Comparison of ENCODE assay signal across 10 mouse cellular contexts in the genomic region with DNA sequence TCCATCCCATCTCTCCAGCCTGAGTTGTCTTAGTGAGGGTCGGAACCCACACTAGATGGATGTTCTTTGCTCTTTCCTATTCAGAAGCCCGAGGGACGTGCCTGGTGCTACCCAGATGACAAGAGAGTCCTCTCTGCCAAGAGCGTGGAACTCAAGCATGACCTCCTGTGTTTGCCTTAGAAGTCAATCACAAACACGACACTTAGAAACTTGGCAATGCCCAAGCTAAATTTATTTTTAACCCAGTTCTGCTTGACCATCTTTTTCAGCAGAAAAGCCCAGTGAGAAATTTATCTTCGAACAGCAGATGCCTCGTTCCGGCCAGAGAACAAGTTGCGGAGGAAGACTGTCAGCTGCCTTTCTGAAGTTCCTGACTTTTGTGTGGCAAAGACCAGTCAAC.
DNase-seq lines count a peak whose midpoint lies in the region; ATAC-seq and TF ChIP-seq lines count a peak whose summit lies in the region.
"Had no signal": no experiment of that assay in that cellular context is flagged by ENCODE, and none has a peak within 500 bp of the region (broad histone marks: within the 10 kb centered on the region; RNA-seq: fewer than 3 reads in every experiment).

No protein-coding gene starts in this region.

- H3K27me3 ChIP-seq in hindbrain, embryonic 16.5 days (replicated peaks; ENCODE audit: control insufficient read depth, insufficient read depth, low read length): no peaks in the 10 kb centered on the region
- H3K27me3 ChIP-seq in hindbrain, embryonic 12.5 days: no peaks in the 10 kb centered on the region
- H3K27me3 ChIP-seq in heart, embryonic 13.5 days (replicated peaks): no peaks in the 10 kb centered on the region
- no peaks in the 10 kb centered on the region for H3K27me3 ChIP-seq in kidney, adult 2 months (replicated peaks; ENCODE audit: control insufficient read depth, insufficient read depth, low read length)
- H3K27me3 ChIP-seq: embryonic facial prominence, embryonic 15.5 days had no signal

- peak; percentile 91 for DNase-seq in kidney, adult 2 months
- DNase-seq in lung, postnatal 25 days (ENCODE audit: low spot score): peak; percentile 66
- DNase-seq in ovary, postnatal 36 days (ENCODE audit: low spot score): no peak
- DNase-seq in right cerebral cortex, adult 18-20 months: no peak
- DNase-seq: cerebellum, adult 18-20 months had no signal

- no peak overlapping the region for H3K4me2 ChIP-seq in hindbrain, embryonic 16.5 days (ENCODE audit: low read length)
- no peak overlapping the region for H3K4me2 ChIP-seq in hindbrain, embryonic 12.5 days (replicated peaks)
- peak overlapping the region; percentile 32 for H3K4me2 ChIP-seq in heart, embryonic 13.5 days
- H3K4me2 ChIP-seq: embryonic facial prominence, embryonic 15.5 days had no signal

- WGBS in hindbrain, embryonic 16.5 days: 35% methylated on average over 9 of the region's 9 CpGs
- WGBS in hindbrain, embryonic 12.5 days: 57% methylated on average over 9 of the region's 9 CpGs
- WGBS in heart, embryonic 13.5 days: 24% methylated on average over 9 of the region's 9 CpGs
- WGBS in kidney, adult 2 months: 19% methylated on average over 9 of the region's 9 CpGs

- no peak overlapping the region for H3K4me3 ChIP-seq in hindbrain, embryonic 16.5 days (ENCODE audit: low read length)
- no peak overlapping the region for H3K4me3 ChIP-seq in hindbrain, embryonic 12.5 days
- 0 out of 2 replicates have a peak overlapping the region, but pooled peaks have one; percentile 13 for H3K4me3 ChIP-seq in heart, embryonic 13.5 days
- H3K4me3 ChIP-seq in kidney, adult 2 months (ENCODE audit: insufficient read depth, low read depth, low read length): no peak overlapping the region
- H3K4me3 ChIP-seq: embryonic facial prominence, embryonic 15.5 days had no signal

- no peak for TF ChIP-seq POLR2A in kidney, adult 2 months (IDR thresholded peaks at IDR 0.05; ENCODE audit: low read depth, low read length)

- H3K27ac ChIP-seq in hindbrain, embryonic 16.5 days (ENCODE audit: low read depth, low read length): no peak overlapping the region
- H3K27ac ChIP-seq in hindbrain, embryonic 12.5 days: no peak overlapping the region
- peak overlapping the region; percentile 73 for H3K27ac ChIP-seq in heart, embryonic 13.5 days (replicated peaks)
- no peak overlapping the region for H3K27ac ChIP-seq in kidney, adult 2 months (ENCODE audit: insufficient read depth, low read depth, low read length)
- H3K27ac ChIP-seq: embryonic facial prominence, embryonic 15.5 days had no signal

- H3K36me3 ChIP-seq in hindbrain, embryonic 16.5 days (ENCODE audit: control insufficient read depth, insufficient read depth, low read length): no peaks in the 10 kb centered on the region
- no peaks in the 10 kb centered on the region for H3K36me3 ChIP-seq in hindbrain, embryonic 12.5 days
- no peaks in the 10 kb centered on the region for H3K36me3 ChIP-seq in heart, embryonic 13.5 days
- H3K36me3 ChIP-seq in kidney, adult 2 months (ENCODE audit: control insufficient read depth, insufficient read depth, low read length): no peaks in the 10 kb centered on the region
- H3K36me3 ChIP-seq: embryonic facial prominence, embryonic 15.5 days had no signal

- ATAC-seq in hindbrain, embryonic 16.5 days: peak; percentile 26; the same call in 1 of the 2 replicates
- ATAC-seq in hindbrain, embryonic 12.5 days (ENCODE audit: low FRiP score): no peak
- ATAC-seq in heart, embryonic 13.5 days (ENCODE audit: extremely low read depth, insufficient number of reproducible peaks, low FRiP score, low TSS enrichment): no peak
- ATAC-seq: inflammation-experienced regulatory T-cells, adult 6 months had no signal

- H3K9me3 ChIP-seq in hindbrain, embryonic 16.5 days (ENCODE audit: control insufficient read depth, low read length): no peaks in the 10 kb centered on the region
- H3K9me3 ChIP-seq in hindbrain, embryonic 12.5 days (replicated peaks): no peaks in the 10 kb centered on the region
- H3K9me3 ChIP-seq in heart, embryonic 13.5 days: no peaks in the 10 kb centered on the region
- H3K9me3 ChIP-seq: embryonic facial prominence, embryonic 15.5 days had no signal

- no peak overlapping the region for H3K9ac ChIP-seq in hindbrain, embryonic 16.5 days (ENCODE audit: low read depth, low read length)
- H3K9ac ChIP-seq in hindbrain, embryonic 12.5 days: no peak overlapping the region
- H3K9ac ChIP-seq in heart, embryonic 13.5 days: peak overlapping the region; percentile 8; the same call in 1 of the 2 replicates
- H3K9ac ChIP-seq: embryonic facial prominence, embryonic 15.5 days had no signal

- H3K4me1 ChIP-seq in hindbrain, embryonic 16.5 days (ENCODE audit: control insufficient read depth, insufficient read depth, low read depth, low read length): no peaks in the 10 kb centered on the region; the same call in 1 of the 2 replicates
- peaks cover 32% of the 10 kb centered on the region for H3K4me1 ChIP-seq in hindbrain, embryonic 12.5 days
- H3K4me1 ChIP-seq in heart, embryonic 13.5 days: peaks cover 45% of the 10 kb centered on the region
- H3K4me1 ChIP-seq in kidney, adult 2 months (ENCODE audit: control insufficient read depth, insufficient read depth, low read length): peaks cover 25% of the 10 kb centered on the region

- no peak for TF ChIP-seq CTCF in kidney, adult 2 months (conservative IDR thresholded peaks at IDR 0.05; ENCODE audit: insufficient read depth, insufficient read length, low read depth, low read length)

Comparison
In these comparisons a context has a peak if more than half of its experiments do, and no peak if none do; other contexts are left out.
1. DNase-seq: peak in kidney, adult 2 months (single experiment) and lung, postnatal 25 days (single experiment); none in ovary, postnatal 36 days (single experiment) and right cerebral cortex, adult 18-20 months (single experiment).